Mouse (Mus musculus) testis, adult 2 months (tissue): ENCODE measurements around the gene Wdr48.

ENCODE experiments used
- CTCF ChIP-seq: fragments of 200-500 bp; IDR thresholded peaks from 2 replicates; pipeline ENCODE4 v1.5.1; 2012; ENCODE audit warnings: low read depth, mild to moderate bottlenecking, inconsistent platforms, low read length, moderate library complexity; ENCODE audit not compliant: control insufficient read depth, insufficient read depth, insufficient replicate concordance
- POLR2A ChIP-seq: fragments of 200-500 bp; IDR thresholded peaks from 2 replicates; pipeline ENCODE4 v1.6.1; 2012; ENCODE audit warnings: low read depth, mild to moderate bottlenecking, inconsistent platforms, low read length, moderate library complexity; ENCODE audit not compliant: control insufficient read depth

GRCm38 (mm10) chr9:119975286-119975685, 80.6 kb downstream of the Wdr48 start:
- no peak for TF ChIP-seq POLR2A
- TF ChIP-seq CTCF, result no peak
